Mouse (Mus musculus) right cerebral cortex, postnatal 36 days (tissue): ENCODE results near the gene Olfr829.
"Not testable (repeated sequence)": the region's sequence is repeated elsewhere in the genome, so short reads cannot be mapped to it uniquely, and the experiment has no call there.

ENCODE experiments used
- DNase-seq, 2 experiments: peaks; one replicate each; pipeline ENCODE4 v3.0.0; 2022; ENCODE audit warnings: low spot score in 2 of 2, mixed read lengths in 1 of 2

The Olfr829 gene

DNA sequence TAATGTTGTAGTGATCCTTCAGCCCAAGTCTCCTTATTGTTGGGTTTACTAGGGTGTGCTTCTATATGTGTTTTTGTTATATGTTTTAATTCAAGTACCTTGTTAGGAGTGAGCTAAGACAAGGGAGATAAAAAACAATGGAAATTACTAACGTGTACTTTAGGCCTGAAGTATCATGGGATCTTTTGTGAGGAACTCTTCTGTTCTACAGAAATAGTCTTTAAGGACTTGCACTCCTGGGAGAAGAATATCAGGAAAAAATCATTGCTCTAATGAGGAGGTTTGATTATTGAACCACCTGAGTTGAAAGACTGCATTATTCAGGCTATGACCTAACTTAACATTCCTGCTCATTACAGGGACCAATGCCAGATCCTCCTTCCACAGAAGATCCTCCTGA, at the start of gene Olfr829:
Gene Olfr829, plus strand, starts transcription at position 301 of the 400 bp plus-strand sequence.
- DNase-seq: no peak

DNA sequence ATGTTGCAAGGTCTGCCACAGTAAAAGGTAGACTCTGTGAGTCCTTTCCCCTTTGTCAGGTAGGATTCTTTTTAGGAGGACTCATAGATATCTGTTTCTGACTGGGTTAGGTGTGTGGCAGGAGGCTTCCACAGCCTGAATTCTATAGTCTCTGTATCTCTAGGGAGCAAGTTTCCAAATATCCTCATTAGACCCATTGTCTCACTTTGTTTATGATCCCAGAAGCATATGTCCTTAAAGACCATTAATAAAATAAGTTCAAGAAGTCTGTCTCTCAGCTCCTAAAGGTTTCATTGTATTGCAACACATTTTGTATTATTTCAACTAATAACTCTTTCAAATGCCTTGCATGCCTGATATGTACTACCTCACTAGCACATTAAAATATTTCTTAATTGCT, 35.3 kb upstream of the Olfr829 start, which contains the start of gene Olfr828:
Gene Olfr828, minus strand, starts transcription at position 101 of the 400 bp plus-strand sequence.
- no peak for DNase-seq

DNA sequence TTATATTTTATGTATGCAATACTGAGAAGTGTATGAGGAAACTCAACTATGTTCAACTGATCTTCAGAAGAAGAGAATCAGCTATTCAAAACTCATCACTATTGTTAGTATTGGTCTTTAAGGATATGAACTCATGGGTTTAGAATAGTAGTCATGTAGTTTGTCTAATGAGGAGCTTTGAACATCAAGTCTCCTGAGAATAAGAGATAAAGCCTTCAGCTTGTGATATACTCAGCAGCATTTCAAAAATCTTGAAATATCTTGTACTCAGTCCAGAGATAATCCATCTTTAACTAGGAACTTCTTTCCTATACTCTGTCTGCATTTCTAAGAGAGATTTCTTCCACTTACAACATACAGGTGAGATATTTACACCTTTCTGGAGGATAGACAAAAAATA, 19.7 kb downstream of the Olfr829 start, which contains the start of gene Olfr830:
Gene Olfr830, plus strand, starts transcription at position 301 of the 400 bp plus-strand sequence.
- DNase-seq: no peak

DNA sequence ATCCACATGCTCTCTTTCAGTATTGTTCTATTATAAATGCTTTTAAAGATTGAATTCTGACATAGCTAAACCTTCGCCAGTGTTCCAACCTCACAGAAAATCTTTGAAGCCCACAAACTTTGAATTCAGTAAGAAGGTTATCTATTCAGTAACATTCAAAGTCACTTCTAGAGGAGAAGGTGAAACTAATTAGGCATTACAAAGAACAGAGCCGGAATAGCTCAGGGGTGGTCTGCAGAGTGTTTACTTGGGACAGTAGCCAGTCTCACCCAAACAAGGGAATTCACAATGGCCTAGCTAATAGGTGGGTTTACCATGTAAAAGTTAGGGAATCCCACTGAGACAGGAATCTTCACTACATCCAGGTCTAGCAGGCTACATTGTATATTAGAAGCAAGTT, 53.0 kb downstream of the Olfr829 start:
- DNase-seq: not testable (repeated sequence)
